Mouse (Mus musculus) forebrain, embryonic 15.5 days (tissue): ENCODE measurements around the gene Sebox. TPM values are rescaled to one million over a fixed set of nuclear protein-coding genes. Genes with fewer than 3 reads are reported as not detected.

Source experiments
- ATAC-seq: fragments of 200-750 bp; cut with Nextera tagmentation; replicated peaks from 2 replicates; pipeline ENCODE4 v1.8.0; 2017; ENCODE audit warnings: mild to moderate bottlenecking, moderate TSS enrichment, moderate library complexity
- H3K27ac ChIP-seq: fragments of 300-500 bp; sonication (generic); replicated peaks from 2 replicates; pipeline ENCODE4 v1.5.1; 2015; ENCODE audit warnings: mild to moderate bottlenecking, inconsistent platforms
- H3K27me3 ChIP-seq: fragments of 300-500 bp; sonication (generic); 2 replicates; pipeline ENCODE4 v1.6.1; 2015; ENCODE audit warnings: inconsistent platforms
- H3K36me3 ChIP-seq: fragments of 300-500 bp; sonication (generic); 2 replicates; pipeline ENCODE4 v1.6.1; 2015; ENCODE audit warnings: mild to moderate bottlenecking, inconsistent platforms
- H3K4me1 ChIP-seq: fragments of 300-500 bp; sonication (generic); 2 replicates; pipeline ENCODE4 v1.6.1; 2015; ENCODE audit warnings: inconsistent platforms
- H3K4me2 ChIP-seq: fragments of 300-500 bp; sonication (generic); replicated peaks from 2 replicates; pipeline ENCODE4 v1.6.1; 2015; ENCODE audit warnings: mild to moderate bottlenecking, inconsistent platforms
- H3K4me3 ChIP-seq: fragments of 300-500 bp; sonication (generic); 2 replicates; pipeline ENCODE4 v1.5.1; 2015; ENCODE audit warnings: mild to moderate bottlenecking, inconsistent platforms
- H3K9ac ChIP-seq: fragments of 300-500 bp; sonication (generic); replicated peaks from 2 replicates; pipeline ENCODE4 v1.6.1; 2015; ENCODE audit warnings: mild to moderate bottlenecking, inconsistent platforms
- H3K9me3 ChIP-seq: fragments of 300-500 bp; sonication (generic); 2 replicates; pipeline ENCODE4 v1.6.1; 2016; ENCODE audit warnings: inconsistent platforms
- WGBS: fragments of 180-500 bp; shearing (Covaris S2); methylation state at CpG from one replicate; pipeline ENCODE4 v1.1.7; 2015; ENCODE audit warnings: mixed read lengths; 5-methylcytosine and 5-hydroxymethylcytosine counted together
- polyA plus RNA-seq: library from polyadenylated mRNA; unstranded; fragments of >200 nt; fragmentation: Nextera tagmentation; extraction: Ambion mirVana; gene quantifications from 2 replicates; pipeline ENCODE4 v1.2.1, GENCODE M21; 2015

The Sebox gene
- polyA plus RNA-seq = 0.41 TPM in 1 of 2 replicates, not detected in the other

- no peak; the same call in 1 of the 2 replicates for ATAC-seq
- Histone ChIP-seq H3K4me2 (no peak within 1 kb of the TSS), H3K36me3 (peaks cover 17% of the 10 kb centered on the region), H3K9me3 (no peaks in the 10 kb centered on the region), H3K27me3 (no peaks in the 10 kb centered on the region), H3K27ac (peak within 1 kb of the TSS; percentile 60; the same call in 1 of the 2 replicates), H3K9ac (no peak within 1 kb of the TSS), H3K4me3 (no peak within 1 kb of the TSS), H3K4me1 (peaks cover 13% of the 10 kb centered on the region)
- WGBS = 56% methylated on average over 7 of the region's 7 CpGs
Observed at GRCm38 (mm10) chr11:78502909-78503650, at the start of gene Sebox. TSS of gene Sebox (plus strand) at chr11:78503447.

GRCm38 (mm10) chr11:78453675-78454074 lies 49.6 kb upstream of the Sebox start:
- Histone ChIP-seq H3K9ac (no peak overlapping the region), H3K4me2 (no peak overlapping the region), H3K27ac (no peak overlapping the region), H3K4me3 (no peak overlapping the region), H3K9me3 (no peaks in the 10 kb centered on the region), H3K4me1 (no peaks in the 10 kb centered on the region), H3K36me3 (no peaks in the 10 kb centered on the region), H3K27me3 (no peaks in the 10 kb centered on the region)
- 10% methylated on average over 4 of the region's 4 CpGs for WGBS
- ATAC-seq = no peak

- 78% methylated on average over 7 of the region's 7 CpGs for WGBS
- no peak for ATAC-seq
- Histone ChIP-seq H3K27ac (no peak overlapping the region), H3K9ac (no peak overlapping the region), H3K4me2 (no peak overlapping the region), H3K9me3 (no peaks in the 10 kb centered on the region), H3K27me3 (no peaks in the 10 kb centered on the region), H3K4me1 (no peaks in the 10 kb centered on the region), H3K4me3 (no peak overlapping the region), H3K36me3 (no peaks in the 10 kb centered on the region)
Observed at GRCm38 (mm10) chr11:78454276-78454675, 49.0 kb upstream of the Sebox start.

- H3K4me2 ChIP-seq = no peak overlapping the region
- no peak overlapping the region for H3K4me3 ChIP-seq
- no peaks in the 10 kb centered on the region for H3K4me1 ChIP-seq
- WGBS = 38% methylated on average over 5 of the region's 5 CpGs
- ATAC-seq = no peak
- no peaks in the 10 kb centered on the region for H3K9me3 ChIP-seq
- no peaks in the 10 kb centered on the region for H3K36me3 ChIP-seq
- H3K27me3 ChIP-seq = no peaks in the 10 kb centered on the region
- H3K27ac ChIP-seq = no peak overlapping the region
- no peak overlapping the region for H3K9ac ChIP-seq
Observed at GRCm38 (mm10) chr11:78455308-78455707, 47.9 kb upstream of the Sebox start.

- no peaks in the 10 kb centered on the region for H3K27me3 ChIP-seq
- no peak overlapping the region for H3K27ac ChIP-seq
- WGBS = 86% methylated on average over 17 of the region's 17 CpGs
- H3K4me1 ChIP-seq = no peaks in the 10 kb centered on the region
- H3K36me3 ChIP-seq = no peaks in the 10 kb centered on the region
- no peak overlapping the region for H3K4me2 ChIP-seq
- no peak overlapping the region for H3K4me3 ChIP-seq
- no peak overlapping the region for H3K9ac ChIP-seq
- H3K9me3 ChIP-seq = no peaks in the 10 kb centered on the region
- ATAC-seq = no peak
Observed at GRCm38 (mm10) chr11:78458740-78459139, 44.5 kb upstream of the Sebox start.

GRCm38 (mm10) chr11:78461894-78462293 lies 41.4 kb upstream of the Sebox start:
- no peak overlapping the region for H3K4me3 ChIP-seq
- peaks cover 17% of the 10 kb centered on the region for H3K4me1 ChIP-seq
- no peak overlapping the region for H3K4me2 ChIP-seq
- ATAC-seq = no peak
- H3K27ac ChIP-seq = no peak overlapping the region
- no peak overlapping the region for H3K9ac ChIP-seq
- H3K27me3 ChIP-seq = no peaks in the 10 kb centered on the region
- H3K36me3 ChIP-seq = no peaks in the 10 kb centered on the region
- H3K9me3 ChIP-seq = no peaks in the 10 kb centered on the region
- 76% methylated on average over 1 of the region's 1 CpGs for WGBS

- Histone ChIP-seq H3K4me3 (no peak overlapping the region), H3K27me3 (no peaks in the 10 kb centered on the region), H3K9me3 (no peaks in the 10 kb centered on the region), H3K4me1 (peaks cover 17% of the 10 kb centered on the region), H3K36me3 (no peaks in the 10 kb centered on the region), H3K9ac (no peak overlapping the region), H3K27ac (no peak overlapping the region), H3K4me2 (no peak overlapping the region)
- ATAC-seq = no peak
- 75% methylated on average over 5 of the region's 5 CpGs for WGBS
Observed at GRCm38 (mm10) chr11:78462669-78463068, 40.6 kb upstream of the Sebox start.

- WGBS = 66% methylated on average over 13 of the region's 13 CpGs
- Histone ChIP-seq H3K36me3 (no peaks in the 10 kb centered on the region), H3K9me3 (no peaks in the 10 kb centered on the region), H3K27ac (no peak overlapping the region), H3K9ac (no peak overlapping the region), H3K4me3 (no peak overlapping the region), H3K27me3 (no peaks in the 10 kb centered on the region), H3K4me1 (peaks cover 17% of the 10 kb centered on the region), H3K4me2 (no peak overlapping the region)
- no peak for ATAC-seq
Observed at GRCm38 (mm10) chr11:78463286-78464036, 39.8 kb upstream of the Sebox start.

- Histone ChIP-seq H3K27me3 (no peaks in the 10 kb centered on the region), H3K9ac (no peak overlapping the region), H3K4me1 (peaks cover 17% of the 10 kb centered on the region), H3K36me3 (no peaks in the 10 kb centered on the region), H3K4me3 (peak overlapping the region; percentile 72), H3K9me3 (no peaks in the 10 kb centered on the region), H3K27ac (0 out of 2 replicates have a peak overlapping the region, but pooled peaks have one; percentile 84), H3K4me2 (peak overlapping the region; percentile 82)
- WGBS = 30% methylated on average over 9 of the region's 9 CpGs
- no peak for ATAC-seq
Observed at GRCm38 (mm10) chr11:78465116-78465515, 38.1 kb upstream of the Sebox start.

- Histone ChIP-seq H3K27ac (peak within 1 kb of the TSS; percentile 84), H3K4me3 (peak within 1 kb of the TSS; percentile 72), H3K9me3 (no peaks in the 10 kb centered on the region), H3K27me3 (no peaks in the 10 kb centered on the region), H3K36me3 (no peaks in the 10 kb centered on the region), H3K4me2 (peak within 1 kb of the TSS; percentile 82), H3K9ac (peak within 1 kb of the TSS; percentile 72), H3K4me1 (peaks cover 17% of the 10 kb centered on the region)
- ATAC-seq = peak; percentile 95
- under 1% methylated on average over 41 of the region's 41 CpGs for WGBS
Observed at GRCm38 (mm10) chr11:78465568-78466180, 37.6 kb upstream of the Sebox start, which contains the start of gene Slc46a1. TSS of gene Slc46a1 (plus strand) at chr11:78465697.

- H3K36me3 ChIP-seq = no peaks in the 10 kb centered on the region; the same call in 1 of the 2 replicates
- H3K9ac ChIP-seq = peak overlapping the region; percentile 72; the same call in 1 of the 2 replicates
- peak; percentile 29; the same call in 1 of the 2 replicates for ATAC-seq
- H3K4me2 ChIP-seq = peak overlapping the region; percentile 82
- 43% methylated on average over 23 of the region's 23 CpGs for WGBS
- peaks cover 17% of the 10 kb centered on the region for H3K4me1 ChIP-seq
- peak overlapping the region; percentile 72 for H3K4me3 ChIP-seq
- no peaks in the 10 kb centered on the region for H3K27me3 ChIP-seq
- H3K27ac ChIP-seq = peak overlapping the region; percentile 84
- no peaks in the 10 kb centered on the region for H3K9me3 ChIP-seq
Observed at GRCm38 (mm10) chr11:78466242-78466912, 36.9 kb upstream of the Sebox start.
